Mouse (Mus musculus): ENCODE data around the gene Zfp787.

GRCm38 (mm10) chr7:6169403-6169802, 13.6 kb upstream of the Zfp787 start:
- TF ChIP-seq CTCF (IDR thresholded peaks at IDR 0.05; ENCODE audit: control insufficient read depth, insufficient read depth, insufficient read length) (no peak), MYOD1 (IDR thresholded peaks at IDR 0.05; ENCODE audit: control insufficient read depth, insufficient read length, low read depth) (no peak), FOSL1 (IDR thresholded peaks at IDR 0.05; ENCODE audit: insufficient read depth, low read length, poor library complexity, severe bottlenecking) (no peak), MYOG (IDR thresholded peaks at IDR 0.05; ENCODE audit: control insufficient read depth, extremely low read depth, insufficient read length) (no peak), MAX (IDR thresholded peaks at IDR 0.05) (no peak), USF1 (IDR thresholded peaks at IDR 0.05; ENCODE audit: low read depth) (no peak), CEBPB (IDR thresholded peaks at IDR 0.05; ENCODE audit: low read depth) (no peak)

All from C2C12 (cell line).